Mouse (Mus musculus) forebrain, embryonic 13.5 days (tissue): ENCODE results near the gene Cables2. TPM values are rescaled to one million over a fixed set of nuclear protein-coding genes. Genes with fewer than 3 reads are reported as not detected.

Source experiments
- ATAC-seq: fragments of 200-750 bp; cut with Nextera tagmentation; 2 replicates; pipeline ENCODE4 v1.8.0; 2017
- H3K27ac ChIP-seq: fragments of 300-500 bp; sonication (generic); 2 replicates; pipeline ENCODE4 v1.5.1; 2015; ENCODE audit warnings: inconsistent platforms, mild to moderate bottlenecking, moderate library complexity
- H3K27me3 ChIP-seq: fragments of 300-500 bp; sonication (generic); 2 replicates; pipeline ENCODE4 v1.6.1; 2015; ENCODE audit warnings: mild to moderate bottlenecking, inconsistent platforms
- H3K36me3 ChIP-seq: fragments of 300-500 bp; sonication (generic); 2 replicates; pipeline ENCODE4 v1.6.1; 2015; ENCODE audit warnings: mild to moderate bottlenecking, inconsistent platforms; ENCODE audit not compliant: poor library complexity, severe bottlenecking
- H3K4me1 ChIP-seq: fragments of 300-500 bp; sonication (generic); 2 replicates; pipeline ENCODE4 v1.6.1; 2015; ENCODE audit warnings: inconsistent platforms
- H3K4me2 ChIP-seq: fragments of 300-500 bp; sonication (generic); 2 replicates; pipeline ENCODE4 v1.6.1; 2015; ENCODE audit warnings: inconsistent platforms, mild to moderate bottlenecking, moderate library complexity
- H3K4me3 ChIP-seq: fragments of 300-500 bp; sonication (generic); 2 replicates; pipeline ENCODE4 v1.5.1; 2015; ENCODE audit warnings: mild to moderate bottlenecking, inconsistent platforms
- H3K9ac ChIP-seq: fragments of 300-500 bp; sonication (generic); 2 replicates; pipeline ENCODE4 v1.6.1; 2015; ENCODE audit warnings: mild to moderate bottlenecking, inconsistent platforms
- H3K9me3 ChIP-seq: fragments of 300-500 bp; sonication (generic); replicated peaks from 2 replicates; pipeline ENCODE4 v1.6.1; 2016; ENCODE audit warnings: inconsistent platforms
- WGBS: fragments of 180-500 bp; shearing (Covaris S2); methylation state at CpG from one replicate; pipeline ENCODE4 v1.1.7; 2015; 5-methylcytosine and 5-hydroxymethylcytosine counted together
- polyA plus RNA-seq: library from polyadenylated mRNA; unstranded; fragments of >200 nt; fragmentation: Nextera tagmentation; extraction: Ambion mirVana; gene quantifications from 2 replicates; pipeline ENCODE4 v1.2.1, GENCODE M21; 2015

Cables2 gene
- polyA plus RNA-seq = 11.0 and 12.7 TPM in 2 replicates

DNA sequence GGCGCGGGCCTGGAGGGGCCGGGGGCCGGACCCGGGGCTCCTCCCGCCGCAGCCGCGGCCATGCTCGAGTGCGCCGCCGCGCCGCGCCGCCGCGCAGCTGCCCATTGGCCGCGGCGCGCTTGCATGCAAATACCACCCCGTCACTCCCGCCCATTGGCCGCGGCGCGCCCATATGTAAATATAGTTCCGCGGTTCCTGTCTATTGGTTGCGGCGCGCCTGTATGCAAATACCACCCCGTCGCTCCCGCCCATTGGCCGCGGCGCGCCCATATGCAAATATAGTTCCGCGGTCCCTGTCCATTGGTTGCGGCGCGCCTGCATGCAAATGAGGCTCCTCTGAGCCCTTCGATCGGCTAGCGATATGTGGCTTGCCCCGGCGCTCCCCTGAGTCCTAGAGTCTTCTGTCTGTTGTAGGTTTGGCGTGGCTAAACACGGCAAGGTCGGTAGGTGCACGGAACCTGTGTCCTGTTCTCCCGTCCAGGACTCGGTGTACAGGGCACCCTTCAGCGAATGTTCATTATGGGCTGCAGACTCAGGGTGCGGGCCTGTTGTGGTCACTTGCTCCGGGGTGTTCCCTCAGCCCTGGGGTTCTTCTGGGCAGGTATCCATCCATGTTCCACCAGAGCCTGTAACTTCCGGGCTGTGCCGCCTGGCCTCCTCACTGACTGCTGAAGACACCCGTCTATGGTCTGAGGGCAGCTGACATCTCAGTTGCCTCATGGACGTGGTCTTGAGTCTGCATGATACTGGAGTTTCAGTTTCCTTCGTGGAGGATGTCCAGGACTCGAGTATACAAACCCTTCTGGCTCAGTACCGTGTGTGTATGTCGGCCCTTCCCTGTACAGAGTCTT is at the start of gene Cables2:
Cables2 (minus strand) TSS at position 103 of the 851 bp plus-strand sequence.
- Histone ChIP-seq H3K4me3 (peak within 1 kb of the TSS; percentile 90), H3K27me3 (0 out of 2 replicates have a peak, but pooled peaks cover 10% of the 10 kb centered on the region), H3K4me2 (peak within 1 kb of the TSS; percentile 98), H3K4me1 (peaks cover 37% of the 10 kb centered on the region), H3K36me3 (peaks cover 14% of the 10 kb centered on the region; the same call in 1 of the 2 replicates), H3K9ac (peak within 1 kb of the TSS; percentile 93), H3K9me3 (no peaks in the 10 kb centered on the region), H3K27ac (peak within 1 kb of the TSS; percentile 65)
- peak; percentile 96 for ATAC-seq
- WGBS = 8% methylated on average over 59 of the region's 68 CpGs

GRCm38 (mm10) chr2:180322674-180323355 is 49.5 kb upstream of the Cables2 start:
- H3K4me1 ChIP-seq = no peaks in the 10 kb centered on the region
- no peak overlapping the region for H3K9ac ChIP-seq
- H3K36me3 ChIP-seq = no peaks in the 10 kb centered on the region
- no peak overlapping the region for H3K4me2 ChIP-seq
- no peaks in the 10 kb centered on the region for H3K9me3 ChIP-seq
- 0 out of 2 replicates have a peak, but pooled peaks cover 5% of the 10 kb centered on the region for H3K27me3 ChIP-seq
- ATAC-seq = no peak
- 52% methylated on average over 11 of the region's 14 CpGs for WGBS
- no peak overlapping the region for H3K27ac ChIP-seq
- H3K4me3 ChIP-seq = no peak overlapping the region

- H3K9me3 ChIP-seq = no peaks in the 10 kb centered on the region
- WGBS = 65% methylated on average over 4 of the region's 4 CpGs
- 0 out of 2 replicates have a peak, but pooled peaks cover 5% of the 10 kb centered on the region for H3K27me3 ChIP-seq
- no peak overlapping the region for H3K4me3 ChIP-seq
- H3K36me3 ChIP-seq = no peaks in the 10 kb centered on the region
- H3K27ac ChIP-seq = no peak overlapping the region
- no peaks in the 10 kb centered on the region for H3K4me1 ChIP-seq
- H3K9ac ChIP-seq = no peak overlapping the region
- H3K4me2 ChIP-seq = no peak overlapping the region
- no peak for ATAC-seq
Measured at GRCm38 (mm10) chr2:180320216-180320615, 46.9 kb upstream of the Cables2 start.

- no peak overlapping the region for H3K27ac ChIP-seq
- 79% methylated on average over 7 of the region's 7 CpGs for WGBS
- H3K4me1 ChIP-seq = no peaks in the 10 kb centered on the region
- no peak overlapping the region for H3K4me3 ChIP-seq
- H3K9me3 ChIP-seq = no peaks in the 10 kb centered on the region
- H3K9ac ChIP-seq = no peak overlapping the region
- H3K4me2 ChIP-seq = no peak overlapping the region
- ATAC-seq = no peak
- H3K36me3 ChIP-seq = no peaks in the 10 kb centered on the region
- H3K27me3 ChIP-seq = 0 out of 2 replicates have a peak, but pooled peaks cover 5% of the 10 kb centered on the region
Measured at GRCm38 (mm10) chr2:180317591-180317990, 44.3 kb upstream of the Cables2 start.

DNA sequence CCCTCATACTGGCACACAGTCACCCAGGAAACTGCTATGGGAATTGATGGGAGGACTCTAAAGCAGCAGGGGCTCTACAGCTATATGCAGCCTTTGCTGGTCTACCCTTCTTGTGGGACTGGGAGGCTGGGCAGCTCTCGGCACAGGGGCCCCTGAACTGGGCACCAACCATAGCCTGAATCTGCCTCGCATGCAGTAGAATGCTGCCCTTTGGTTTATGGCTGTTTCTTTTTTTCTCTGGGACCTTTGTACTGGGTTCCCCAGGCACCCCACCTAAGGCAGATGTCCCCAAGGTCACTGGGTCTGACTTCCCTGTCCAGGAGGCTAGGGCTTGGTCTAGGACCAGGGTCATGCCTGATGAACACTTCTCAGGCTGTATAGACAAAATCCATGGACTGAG is 41.0 kb upstream of the Cables2 start:
- Histone ChIP-seq H3K9me3 (no peaks in the 10 kb centered on the region), H3K4me3 (no peak overlapping the region), H3K36me3 (no peaks in the 10 kb centered on the region), H3K9ac (no peak overlapping the region), H3K4me1 (no peaks in the 10 kb centered on the region), H3K27ac (no peak overlapping the region), H3K4me2 (no peak overlapping the region), H3K27me3 (0 out of 2 replicates have a peak, but pooled peaks cover 5% of the 10 kb centered on the region)
- WGBS = 79% methylated on average over 2 of the region's 2 CpGs
- no peak for ATAC-seq

DNA sequence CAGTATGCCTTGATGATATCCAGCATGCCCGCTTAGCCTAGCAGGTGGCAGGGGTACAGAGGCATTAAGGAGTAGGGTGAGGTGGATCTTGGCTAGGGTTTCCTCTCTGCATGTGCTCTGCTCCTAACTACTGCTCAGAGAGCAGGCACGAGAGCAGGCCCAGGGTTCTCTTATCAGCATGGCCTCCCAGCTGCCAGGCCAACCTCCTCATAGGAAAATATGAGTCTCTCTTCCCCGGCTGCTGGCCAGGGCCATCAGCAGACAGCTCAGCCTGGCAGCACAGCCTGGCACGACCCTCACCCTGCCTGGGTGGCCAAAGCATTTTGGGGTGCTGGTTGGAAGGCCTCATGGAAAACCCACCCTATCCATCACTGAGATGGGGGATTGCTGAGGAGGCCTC is 37.9 kb upstream of the Cables2 start:
- H3K4me1 ChIP-seq = no peaks in the 10 kb centered on the region
- 83% methylated on average over 4 of the region's 4 CpGs for WGBS
- H3K9ac ChIP-seq = no peak overlapping the region
- no peaks in the 10 kb centered on the region for H3K9me3 ChIP-seq
- no peak for ATAC-seq
- no peaks in the 10 kb centered on the region for H3K36me3 ChIP-seq
- H3K27ac ChIP-seq = no peak overlapping the region
- no peak overlapping the region for H3K4me3 ChIP-seq
- H3K27me3 ChIP-seq = no peaks in the 10 kb centered on the region
- H3K4me2 ChIP-seq = no peak overlapping the region

- no peak for ATAC-seq
Measured at GRCm38 (mm10) chr2:180307680-180308079, 34.4 kb upstream of the Cables2 start.

DNA sequence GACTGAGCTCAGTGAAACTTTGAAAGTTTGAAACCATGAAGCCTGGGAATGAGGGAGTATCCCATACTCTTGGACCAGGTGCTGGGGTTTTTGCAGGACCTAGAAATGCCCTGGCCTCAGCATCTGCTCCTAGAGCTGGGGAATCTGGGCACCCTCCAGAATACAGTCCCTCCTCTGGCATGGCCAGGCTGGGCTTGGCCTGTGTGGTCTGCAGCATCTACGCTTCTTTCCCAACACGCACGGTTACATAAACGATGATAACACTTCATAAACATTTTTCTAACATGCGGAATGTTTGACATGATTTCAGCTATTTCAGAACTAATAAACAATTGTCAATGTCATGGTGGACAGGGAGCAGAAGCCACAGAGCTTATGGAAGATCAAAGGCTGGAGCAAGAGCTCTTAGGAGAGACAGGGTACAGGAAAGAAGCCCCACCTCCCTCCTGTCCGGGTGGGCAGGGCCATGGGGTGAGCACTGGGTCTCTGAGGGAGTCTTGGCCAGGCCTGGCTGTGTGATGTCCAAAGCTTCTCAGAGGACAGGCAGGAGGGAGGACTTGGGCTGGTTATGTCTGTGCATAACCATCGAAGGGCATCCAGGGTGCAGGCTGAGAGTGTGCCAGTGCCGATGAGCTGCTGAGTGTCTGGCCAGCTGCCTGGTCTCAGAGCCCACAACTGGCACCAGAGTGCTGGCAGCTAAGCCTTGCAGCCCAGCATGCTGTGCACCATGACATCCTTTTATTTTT is 33.3 kb upstream of the Cables2 start:
- Histone ChIP-seq H3K36me3 (no peaks in the 10 kb centered on the region), H3K9me3 (no peaks in the 10 kb centered on the region), H3K4me3 (no peak overlapping the region), H3K4me2 (no peak overlapping the region), H3K27ac (no peak overlapping the region), H3K4me1 (no peaks in the 10 kb centered on the region), H3K9ac (no peak overlapping the region), H3K27me3 (no peaks in the 10 kb centered on the region)
- WGBS = 89% methylated on average over 8 of the region's 8 CpGs
- ATAC-seq = no peak

More at GRCm38 (mm10) chr2:180307680-180308079, 34.4 kb upstream of the Cables2 start:
- H3K36me3 ChIP-seq = no peaks in the 10 kb centered on the region
- H3K9me3 ChIP-seq = no peaks in the 10 kb centered on the region
- no peak overlapping the region for H3K4me2 ChIP-seq
- H3K27ac ChIP-seq = no peak overlapping the region
- 63% methylated on average over 2 of the region's 2 CpGs for WGBS
- no peaks in the 10 kb centered on the region for H3K4me1 ChIP-seq
- H3K4me3 ChIP-seq = no peak overlapping the region
- no peak overlapping the region for H3K9ac ChIP-seq
- H3K27me3 ChIP-seq = no peaks in the 10 kb centered on the region

- Histone ChIP-seq H3K4me3 (no peak overlapping the region), H3K36me3 (no peaks in the 10 kb centered on the region), H3K9me3 (no peaks in the 10 kb centered on the region), H3K9ac (no peak overlapping the region), H3K27ac (no peak overlapping the region), H3K4me1 (no peaks in the 10 kb centered on the region), H3K4me2 (no peak overlapping the region), H3K27me3 (no peaks in the 10 kb centered on the region)
- WGBS = 78% methylated on average over 2 of the region's 2 CpGs
- no peak for ATAC-seq
Measured at GRCm38 (mm10) chr2:180306009-180306408, 32.7 kb upstream of the Cables2 start.

- WGBS = 90% methylated on average over 3 of the region's 3 CpGs
- H3K27me3 ChIP-seq = no peaks in the 10 kb centered on the region
- H3K9ac ChIP-seq = no peak overlapping the region
- H3K27ac ChIP-seq = no peak overlapping the region
- ATAC-seq = no peak
- no peaks in the 10 kb centered on the region for H3K4me1 ChIP-seq
- no peak overlapping the region for H3K4me2 ChIP-seq
- no peaks in the 10 kb centered on the region for H3K9me3 ChIP-seq
- H3K4me3 ChIP-seq = no peak overlapping the region
- no peaks in the 10 kb centered on the region for H3K36me3 ChIP-seq
Measured at GRCm38 (mm10) chr2:180305490-180305889, 32.2 kb upstream of the Cables2 start.

DNA sequence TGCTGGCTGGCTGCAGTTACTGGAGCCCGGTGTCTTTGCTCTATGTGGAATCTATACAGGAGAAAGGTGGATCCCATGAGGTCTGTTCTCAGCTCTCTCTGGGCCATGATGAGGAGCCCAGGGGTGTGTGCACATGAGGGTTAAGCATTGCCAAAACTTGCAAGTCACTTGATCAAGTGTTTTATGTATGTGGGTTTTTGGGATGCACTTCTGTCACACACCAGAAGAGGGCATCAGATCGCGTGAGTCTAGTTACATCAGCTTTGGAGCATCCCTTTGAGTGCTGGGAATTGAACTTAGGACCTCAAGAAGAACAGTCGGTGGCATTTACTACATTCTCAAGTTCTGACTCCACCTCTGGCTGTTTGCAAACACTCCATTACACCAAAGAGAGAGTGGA is 31.3 kb upstream of the Cables2 start:
- no peak overlapping the region for H3K9ac ChIP-seq
- H3K4me3 ChIP-seq = no peak overlapping the region
- H3K9me3 ChIP-seq = no peaks in the 10 kb centered on the region
- ATAC-seq = no peak
- H3K27ac ChIP-seq = no peak overlapping the region
- no peaks in the 10 kb centered on the region for H3K27me3 ChIP-seq
- H3K36me3 ChIP-seq = no peaks in the 10 kb centered on the region
- no peaks in the 10 kb centered on the region for H3K4me1 ChIP-seq
- H3K4me2 ChIP-seq = no peak overlapping the region
- WGBS = 59% methylated on average over 4 of the region's 4 CpGs

DNA sequence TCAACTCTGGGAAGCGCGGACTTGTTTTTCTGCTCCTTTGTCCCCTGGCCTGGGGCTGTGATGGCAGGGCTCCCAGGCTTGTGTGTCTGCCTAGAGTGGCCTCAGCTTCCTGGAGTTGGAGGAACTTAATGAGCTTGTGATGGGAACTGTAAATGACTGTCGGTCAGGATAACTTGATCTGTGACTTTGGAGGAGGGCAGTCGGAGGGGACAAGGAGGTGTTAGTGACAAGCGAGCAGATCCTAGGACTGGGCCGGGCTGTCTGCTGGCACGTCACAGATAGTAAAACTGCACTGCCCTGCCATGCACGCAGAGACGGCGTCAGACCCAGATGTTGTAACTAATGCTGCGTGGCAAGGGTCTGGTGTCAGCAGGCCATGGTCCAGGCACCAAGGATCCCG is 30.2 kb upstream of the Cables2 start:
- Histone ChIP-seq H3K36me3 (no peaks in the 10 kb centered on the region), H3K4me1 (no peaks in the 10 kb centered on the region), H3K4me2 (no peak overlapping the region), H3K27me3 (no peaks in the 10 kb centered on the region), H3K27ac (no peak overlapping the region), H3K9me3 (no peaks in the 10 kb centered on the region), H3K4me3 (no peak overlapping the region), H3K9ac (no peak overlapping the region)
- no peak for ATAC-seq
- 92% methylated on average over 12 of the region's 12 CpGs for WGBS
